Mouse (Mus musculus) liver, embryonic 13.5 days (tissue): ENCODE results near the gene Rasa2. TPM values are rescaled to one million over a fixed set of nuclear protein-coding genes. Genes with fewer than 3 reads are reported as not detected.
"Not testable (repeated sequence)": the region's sequence is repeated elsewhere in the genome, so short reads cannot be mapped to it uniquely, and the experiment has no call there.

ENCODE experiments used
- ATAC-seq: fragments of 200-750 bp; cut with Nextera tagmentation; 2 replicates; pipeline ENCODE4 v1.8.0; 2017; ENCODE audit warnings: low read depth, mild to moderate bottlenecking, moderate number of reproducible peaks, moderate library complexity
- DNase-seq: peaks from one replicate; pipeline ENCODE4 v3.0.0; 2022
- H3K27ac ChIP-seq: fragments of 300-500 bp; sonication (generic); 2 replicates; pipeline ENCODE4 v1.5.1; 2015; ENCODE audit warnings: moderate library complexity, mild to moderate bottlenecking, inconsistent platforms
- H3K27me3 ChIP-seq: fragments of 300-500 bp; sonication (generic); 2 replicates; pipeline ENCODE4 v1.6.1; 2015; ENCODE audit warnings: mild to moderate bottlenecking, inconsistent platforms
- H3K36me3 ChIP-seq: fragments of 300-500 bp; sonication (generic); 2 replicates; pipeline ENCODE4 v1.6.1; 2015; ENCODE audit warnings: mild to moderate bottlenecking, inconsistent platforms
- H3K4me1 ChIP-seq: fragments of 300-500 bp; sonication (generic); replicated peaks from 2 replicates; pipeline ENCODE4 v1.6.1; 2015; ENCODE audit warnings: inconsistent platforms
- H3K4me2 ChIP-seq: fragments of 300-500 bp; sonication (generic); 2 replicates; pipeline ENCODE4 v1.6.1; 2015; ENCODE audit warnings: inconsistent platforms, mild to moderate bottlenecking, moderate library complexity
- H3K4me3 ChIP-seq: fragments of 300-500 bp; sonication (generic); replicated peaks from 2 replicates; pipeline ENCODE4 v1.5.1; 2015; ENCODE audit warnings: mild to moderate bottlenecking, inconsistent platforms
- H3K9ac ChIP-seq: fragments of 300-500 bp; sonication (generic); 2 replicates; pipeline ENCODE4 v1.6.1; 2015; ENCODE audit warnings: mild to moderate bottlenecking, inconsistent platforms
- H3K9me3 ChIP-seq: fragments of 300-500 bp; sonication (generic); replicated peaks from 2 replicates; pipeline ENCODE4 v1.6.1; 2016; ENCODE audit warnings: inconsistent platforms
- WGBS: fragments of 180-500 bp; shearing (Covaris S2); methylation state at CpG from one replicate; pipeline ENCODE4 v1.1.7; 2015; ENCODE audit not compliant: insufficient replicate concordance; 5-methylcytosine and 5-hydroxymethylcytosine counted together
- polyA plus RNA-seq: library from polyadenylated mRNA; unstranded; fragments of >200 nt; fragmentation: Nextera tagmentation; extraction: Ambion mirVana; gene quantifications from 2 replicates; pipeline ENCODE4 v1.2.1, GENCODE M21; 2015

Rasa2 gene
- 2.9 and 3.2 TPM in 2 replicates for polyA plus RNA-seq

GRCm38 (mm10) chr9:96631389-96632072, at the start of gene Rasa2:
Gene Rasa2 (minus strand): TSS chr9:96631617.
- Histone ChIP-seq H3K4me1 (peaks cover 37% of the 10 kb centered on the region), H3K27ac (peak within 1 kb of the TSS; percentile 71), H3K4me3 (peak within 1 kb of the TSS; percentile 83), H3K36me3 (no peaks in the 10 kb centered on the region), H3K9ac (peak within 1 kb of the TSS; percentile 86), H3K9me3 (no peaks in the 10 kb centered on the region), H3K4me2 (peak within 1 kb of the TSS; percentile 99), H3K27me3 (peaks cover 40% of the 10 kb centered on the region)
- ATAC-seq: peak; percentile 98
- WGBS: 2% methylated on average over 52 of the region's 52 CpGs
- peak; percentile 85 for DNase-seq

- Histone ChIP-seq H3K27me3 (no peaks in the 10 kb centered on the region), H3K4me3 (no peak overlapping the region), H3K9ac (no peak overlapping the region), H3K9me3 (no peaks in the 10 kb centered on the region), H3K4me2 (no peak overlapping the region), H3K27ac (no peak overlapping the region), H3K4me1 (no peaks in the 10 kb centered on the region), H3K36me3 (no peaks in the 10 kb centered on the region)
- no peak for ATAC-seq
- WGBS: 54% methylated on average over 5 of the region's 5 CpGs
- DNase-seq: no peak
These were observed 47.2 kb upstream of the Rasa2 start for GRCm38 (mm10) chr9:96678611-96679010.

GRCm38 (mm10) chr9:96677711-96678110, 46.3 kb upstream of the Rasa2 start:
- not testable (repeated sequence) for H3K4me2 ChIP-seq, H3K27ac ChIP-seq, DNase-seq, H3K4me1 ChIP-seq, H3K4me3 ChIP-seq, H3K9ac ChIP-seq, ATAC-seq, H3K27me3 ChIP-seq, H3K9me3 ChIP-seq, H3K36me3 ChIP-seq
- 71% methylated on average over 5 of the region's 5 CpGs for WGBS

GRCm38 (mm10) chr9:96676671-96677070, 45.3 kb upstream of the Rasa2 start:
- no peaks in the 10 kb centered on the region for H3K27me3 ChIP-seq
- DNase-seq (no peak), ATAC-seq (no peak)
- 85% methylated on average over 10 of the region's 10 CpGs for whole genome bisulfite sequencing
- no peaks in the 10 kb centered on the region for H3K36me3 ChIP-seq
- H3K27ac ChIP-seq: no peak overlapping the region
- H3K4me3 ChIP-seq: no peak overlapping the region
- H3K4me2 ChIP-seq: no peak overlapping the region
- no peak overlapping the region for H3K9ac ChIP-seq
- H3K4me1 ChIP-seq: no peaks in the 10 kb centered on the region
- no peaks in the 10 kb centered on the region for H3K9me3 ChIP-seq

- WGBS: 70% methylated on average over 8 of the region's 8 CpGs
- no peak for ATAC-seq
- DNase-seq: no peak
These were observed 44.6 kb upstream of the Rasa2 start for GRCm38 (mm10) chr9:96675763-96676640.

GRCm38 (mm10) chr9:96675071-96675762, 43.8 kb upstream of the Rasa2 start:
- H3K27me3 ChIP-seq: no peaks in the 10 kb centered on the region
- peak; percentile 17 for DNase-seq
- H3K4me3 ChIP-seq: no peak overlapping the region
- no peak overlapping the region for H3K27ac ChIP-seq
- H3K4me2 ChIP-seq: no peak overlapping the region
- 0 out of 2 replicates have a peak, but pooled peaks cover 3% of the 10 kb centered on the region for H3K4me1 ChIP-seq
- 0 out of 2 replicates have a peak, but pooled peaks have one; percentile 55 for ATAC-seq
- H3K9ac ChIP-seq: no peak overlapping the region
- H3K9me3 ChIP-seq: no peaks in the 10 kb centered on the region
- WGBS: 32% methylated on average over 5 of the region's 5 CpGs
- H3K36me3 ChIP-seq: no peaks in the 10 kb centered on the region

More at GRCm38 (mm10) chr9:96675763-96676640, 44.6 kb upstream of the Rasa2 start:
- Histone ChIP-seq H3K4me2 (no peak overlapping the region), H3K4me1 (no peaks in the 10 kb centered on the region), H3K9ac (no peak overlapping the region), H3K27me3 (no peaks in the 10 kb centered on the region), H3K4me3 (no peak overlapping the region), H3K9me3 (no peaks in the 10 kb centered on the region), H3K36me3 (no peaks in the 10 kb centered on the region), H3K27ac (no peak overlapping the region)

- WGBS: 65% methylated on average over 8 of the region's 8 CpGs
- no peak overlapping the region for H3K27ac ChIP-seq
- DNase-seq (no peak), ATAC-seq (no peak)
- no peak overlapping the region for H3K4me2 ChIP-seq
- no peaks in the 10 kb centered on the region for H3K36me3 ChIP-seq
- no peaks in the 10 kb centered on the region for H3K9me3 ChIP-seq
- H3K4me1 ChIP-seq: 0 out of 2 replicates have a peak, but pooled peaks cover 6% of the 10 kb centered on the region
- H3K9ac ChIP-seq: no peak overlapping the region
- H3K27me3 ChIP-seq: no peaks in the 10 kb centered on the region
- no peak overlapping the region for H3K4me3 ChIP-seq
These were observed 42.9 kb upstream of the Rasa2 start for GRCm38 (mm10) chr9:96674301-96674700.

- 79% methylated on average over 2 of the region's 2 CpGs for WGBS
- Histone ChIP-seq H3K4me3 (no peak overlapping the region), H3K27me3 (no peaks in the 10 kb centered on the region), H3K4me1 (0 out of 2 replicates have a peak, but pooled peaks cover 6% of the 10 kb centered on the region), H3K27ac (no peak overlapping the region), H3K9me3 (no peaks in the 10 kb centered on the region), H3K9ac (no peak overlapping the region), H3K4me2 (no peak overlapping the region), H3K36me3 (no peaks in the 10 kb centered on the region)
- ATAC-seq (no peak), DNase-seq (no peak)
These were observed 41.0 kb upstream of the Rasa2 start for GRCm38 (mm10) chr9:96672466-96672865.

GRCm38 (mm10) chr9:96671249-96671648, 39.8 kb upstream of the Rasa2 start:
- Histone ChIP-seq H3K4me2 (no peak overlapping the region), H3K27ac (no peak overlapping the region), H3K9me3 (no peaks in the 10 kb centered on the region), H3K4me3 (no peak overlapping the region), H3K9ac (no peak overlapping the region), H3K4me1 (0 out of 2 replicates have a peak, but pooled peaks cover 6% of the 10 kb centered on the region), H3K27me3 (no peaks in the 10 kb centered on the region), H3K36me3 (no peaks in the 10 kb centered on the region)
- DNase-seq (no peak), ATAC-seq (no peak)
- 80% methylated on average over 12 of the region's 12 CpGs for WGBS

GRCm38 (mm10) chr9:96669877-96670276, 38.5 kb upstream of the Rasa2 start:
- no peaks in the 10 kb centered on the region for H3K27me3 ChIP-seq
- H3K27ac ChIP-seq: no peak overlapping the region
- ATAC-seq (peak; percentile 100), DNase-seq (peak; percentile 81)
- no peaks in the 10 kb centered on the region for H3K36me3 ChIP-seq
- H3K9ac ChIP-seq: no peak overlapping the region
- H3K4me2 ChIP-seq: peak overlapping the region; percentile 64
- H3K4me3 ChIP-seq: peak overlapping the region; percentile 34
- 0 out of 2 replicates have a peak, but pooled peaks cover 6% of the 10 kb centered on the region for H3K4me1 ChIP-seq
- WGBS: 2% methylated on average over 15 of the region's 15 CpGs
- no peaks in the 10 kb centered on the region for H3K9me3 ChIP-seq

- Histone ChIP-seq H3K4me1 (0 out of 2 replicates have a peak, but pooled peaks cover 6% of the 10 kb centered on the region), H3K36me3 (no peaks in the 10 kb centered on the region), H3K4me2 (no peak overlapping the region), H3K27ac (no peak overlapping the region), H3K9me3 (no peaks in the 10 kb centered on the region), H3K27me3 (no peaks in the 10 kb centered on the region), H3K9ac (no peak overlapping the region), H3K4me3 (no peak overlapping the region)
- ATAC-seq (no peak), DNase-seq (no peak)
- WGBS: 50% methylated on average over 5 of the region's 5 CpGs
These were observed 37.2 kb upstream of the Rasa2 start for GRCm38 (mm10) chr9:96668628-96669027.
